13 mouse cellular contexts compared by ENCODE assay signal in genomic region chr14:21069594-21069993, GRCm38 (mm10). TPM values are rescaled to one million over a fixed set of nuclear protein-coding genes. Genes with fewer than 3 reads are reported as not detected.
DNase-seq lines count a peak whose midpoint lies in the region; ATAC-seq and TF ChIP-seq lines count a peak whose summit lies in the region.
"Had no signal": no experiment of that assay in that cellular context is flagged by ENCODE, and none has a peak within 500 bp of the region (broad histone marks: within the 10 kb centered on the region; RNA-seq: fewer than 3 reads in every experiment).

No protein-coding gene starts in this region.

- 0 out of 2 replicates have a peak, but pooled peaks cover 2% of the 10 kb centered on the region for H3K79me2 ChIP-seq in heart, adult 2 months (replicated peaks; ENCODE audit: control insufficient read depth, insufficient read depth, low read length)

- peak; percentile 41 for TF ChIP-seq CTCF in heart, adult 2 months (IDR thresholded peaks at IDR 0.05)

- 0 out of 2 replicates have a peak, but pooled peaks have one; percentile 30 for ATAC-seq in neutrophil, adult 5-6 weeks (ENCODE audit: extremely low read depth, insufficient number of reproducible peaks, low FRiP score, poor library complexity, severe bottlenecking)
- ATAC-seq: forebrain, embryonic 15.5 days had no signal

- H3K36me3 ChIP-seq in heart, adult 2 months (ENCODE audit: control insufficient read depth, insufficient read depth, low read length) = peaks cover 2% of the 10 kb centered on the region; the same call in 1 of the 2 replicates
- H3K36me3 ChIP-seq: forebrain, embryonic 15.5 days; kidney, embryonic 15.5 days had no signal

- DNase-seq in heart, adult 2 months = no peak
- no peak for DNase-seq in heart, postnatal 36 days
- peak; percentile 24 for DNase-seq in lung, postnatal 36 days
- no peak for DNase-seq in lung, postnatal 4 days
- DNase-seq in ZHBTc4 (ENCODE audit: low read depth, low spot score) = peak; percentile 63
- DNase-seq in right cerebral cortex, postnatal 10 days (ENCODE audit: low spot score in 2 of 2) = no peak
- DNase-seq in frontal cortex, postnatal 36 days (ENCODE audit: low spot score in 2 of 2) = no peak
- DNase-seq: cerebellum, adult 9-11 months; heart, postnatal 4 days had no signal

- no peak for TF ChIP-seq EP300 in heart, adult 2 months (IDR thresholded peaks at IDR 0.05; ENCODE audit: insufficient read depth, low read depth, low read length)

- 82% methylated on average over 5 of the region's 5 CpGs for WGBS in heart, adult 2 months

- no peaks in the 10 kb centered on the region for H3K27me3 ChIP-seq in heart, adult 2 months (ENCODE audit: control insufficient read depth, insufficient read depth, low read length)
- H3K27me3 ChIP-seq: forebrain, embryonic 15.5 days; kidney, embryonic 15.5 days had no signal

- H3K27ac ChIP-seq in heart, adult 2 months = no peak overlapping the region
- H3K27ac ChIP-seq: forebrain, embryonic 15.5 days; kidney, embryonic 15.5 days; macrophage had no signal

- H3K9ac ChIP-seq in heart, adult 2 months (ENCODE audit: low read depth, low read length) = no peak overlapping the region
- H3K9ac ChIP-seq: forebrain, embryonic 15.5 days; kidney, embryonic 15.5 days had no signal

- H3K4me1 ChIP-seq in heart, adult 2 months (ENCODE audit: control insufficient read depth, insufficient read depth, low read length) = peaks cover 6% of the 10 kb centered on the region
- H3K4me1 ChIP-seq: forebrain, embryonic 15.5 days had no signal

- TF ChIP-seq POLR2A in heart, adult 2 months (IDR thresholded peaks at IDR 0.05; ENCODE audit: insufficient read depth, low read depth, low read length) = no peak

- no peak overlapping the region for H3K4me3 ChIP-seq in heart, adult 2 months
- H3K4me3 ChIP-seq: forebrain, embryonic 15.5 days; kidney, embryonic 15.5 days had no signal

- intact Hi-C loops in heart, adult 2 months (cut with DNase I) = no loop called here
- intact Hi-C loops in heart, postnatal 36 days (cut with DNase I) = no loop called here

RNA-seq across cellular contexts. Expression of gene Adk, which starts 17.2 kb away (rescaled TPM):
- 100 to 1,000 TPM; 212 to 253 TPM for total RNA-seq in heart, adult 2 months (2021)
- polyA plus RNA-seq in heart, adult 2 months (2012; rRNA removed) = 104 and 160 TPM in 2 replicates
- 100 to 1,000 TPM; 239 to 252 TPM for total RNA-seq in heart, postnatal 36 days (2021)
- total RNA-seq in neutrophil, adult 5-6 weeks (2017) = 7.4 and 15.1 TPM in 2 replicates

RNA-seq across cellular contexts. Expression of gene Ap3m1, which starts 17.3 kb away (rescaled TPM):
- 10 to 100 TPM; 51.6 to 69.4 TPM for total RNA-seq in heart, adult 2 months (2021)
- 26.6 and 69.2 TPM in 2 replicates for polyA plus RNA-seq in heart, adult 2 months (2012; rRNA removed)
- total RNA-seq in heart, postnatal 36 days (2021) = 10 to 100 TPM; 58.0 to 62.9 TPM
- 77.5 and 87.9 TPM in 2 replicates for total RNA-seq in neutrophil, adult 5-6 weeks (2017)

Comparison
In these comparisons a context has a peak if more than half of its experiments do, and no peak if none do; other contexts are left out.
1. DNase-seq: peak in lung, postnatal 36 days (single experiment) and ZHBTc4 (single experiment); none in heart, adult 2 months (0 of 2), heart, postnatal 36 days (0 of 2), lung, postnatal 4 days (0 of 2), right cerebral cortex, postnatal 10 days (0 of 2) and frontal cortex, postnatal 36 days (0 of 2).
2. RNA of gene Adk, which starts 17.2 kb away (total RNA-seq): 212 to 253 TPM in heart, adult 2 months and 239 to 252 TPM in heart, postnatal 36 days; 7.4 to 15.1 TPM in neutrophil, adult 5-6 weeks; every median in the first group is over 10 times any median in the second.